Mouse (Mus musculus): Measurements from ENCODE around the gene Idh1. TPM values are rescaled to one million over a fixed set of nuclear protein-coding genes. Genes with fewer than 3 reads are reported as not detected.
A peak's percentile ranks its signal among the peaks of the same experiment; 100 is the strongest.

Idh1 gene
- polyA plus RNA-seq, 1 experiment from 2014 or later, result 125 TPM

GRCm38 (mm10) chr1:65144783-65145182, 41.5 kb downstream of the Idh1 start:
- H3K4me1 ChIP-seq, result no peaks in the 10 kb centered on the region
- H3K9me3 ChIP-seq (replicated peaks), result no peaks in the 10 kb centered on the region
- H3K4me3 ChIP-seq (replicated peaks), result no peak overlapping the region
- no peak overlapping the region for H3K27ac ChIP-seq (replicated peaks)
- H3K27me3 ChIP-seq, result no peaks in the 10 kb centered on the region
- H3K36me3 ChIP-seq, result no peaks in the 10 kb centered on the region
- ATAC-seq (ENCODE audit: insufficient number of reproducible peaks, low FRiP score, low TSS enrichment, low read depth), result no peak
- WGBS, result 43% methylated on average over 2 of the region's 2 CpGs
- H3K9ac ChIP-seq, result no peak overlapping the region
- H3K4me2 ChIP-seq (replicated peaks), result no peak overlapping the region

- H3K9me3 ChIP-seq (replicated peaks), result no peaks in the 10 kb centered on the region
- 74% methylated on average over 6 of the region's 6 CpGs for WGBS
- H3K4me2 ChIP-seq (replicated peaks), result no peak overlapping the region
- no peak overlapping the region for H3K9ac ChIP-seq
- no peaks in the 10 kb centered on the region for H3K36me3 ChIP-seq
- no peaks in the 10 kb centered on the region for H3K4me1 ChIP-seq
- no peaks in the 10 kb centered on the region for H3K27me3 ChIP-seq
- H3K27ac ChIP-seq (replicated peaks), result no peak overlapping the region
- H3K4me3 ChIP-seq (replicated peaks), result no peak overlapping the region
- no peak for ATAC-seq (ENCODE audit: insufficient number of reproducible peaks, low FRiP score, low TSS enrichment, low read depth)
Observed at GRCm38 (mm10) chr1:65137560-65137959, 48.7 kb downstream of the Idh1 start.

- Histone ChIP-seq H3K4me2 (replicated peaks) (no peak overlapping the region), H3K4me1 (no peaks in the 10 kb centered on the region), H3K9me3 (replicated peaks) (no peaks in the 10 kb centered on the region), H3K36me3 (no peaks in the 10 kb centered on the region), H3K9ac (no peak overlapping the region), H3K4me3 (replicated peaks) (no peak overlapping the region), H3K27me3 (no peaks in the 10 kb centered on the region), H3K27ac (replicated peaks) (no peak overlapping the region)
- ATAC-seq (ENCODE audit: insufficient number of reproducible peaks, low FRiP score, low TSS enrichment, low read depth), result no peak
- 91% methylated on average over 1 of the region's 1 CpGs for WGBS
Observed at GRCm38 (mm10) chr1:65132833-65133232, 53.5 kb downstream of the Idh1 start.

GRCm38 (mm10) chr1:65131671-65132070, 54.6 kb downstream of the Idh1 start:
- no peak overlapping the region for H3K27ac ChIP-seq (replicated peaks)
- no peak for ATAC-seq (ENCODE audit: insufficient number of reproducible peaks, low FRiP score, low TSS enrichment, low read depth)
- H3K4me2 ChIP-seq (replicated peaks), result no peak overlapping the region
- H3K9ac ChIP-seq, result no peak overlapping the region
- no peaks in the 10 kb centered on the region for H3K9me3 ChIP-seq (replicated peaks)
- H3K36me3 ChIP-seq, result no peaks in the 10 kb centered on the region
- no peak overlapping the region for H3K4me3 ChIP-seq (replicated peaks)
- WGBS, result 70% methylated on average over 1 of the region's 1 CpGs
- no peaks in the 10 kb centered on the region for H3K4me1 ChIP-seq
- H3K27me3 ChIP-seq, result no peaks in the 10 kb centered on the region

GRCm38 (mm10) chr1:65130226-65130625, 56.1 kb downstream of the Idh1 start:
- Histone ChIP-seq H3K9ac (no peak overlapping the region), H3K4me3 (replicated peaks) (no peak overlapping the region), H3K27ac (replicated peaks) (no peak overlapping the region), H3K36me3 (no peaks in the 10 kb centered on the region), H3K9me3 (replicated peaks) (no peaks in the 10 kb centered on the region), H3K4me2 (replicated peaks) (no peak overlapping the region), H3K27me3 (no peaks in the 10 kb centered on the region), H3K4me1 (no peaks in the 10 kb centered on the region)
- ATAC-seq (ENCODE audit: insufficient number of reproducible peaks, low FRiP score, low TSS enrichment, low read depth), result no peak
- 69% methylated on average over 3 of the region's 3 CpGs for WGBS

- 66% methylated on average over 3 of the region's 3 CpGs for WGBS
- no peaks in the 10 kb centered on the region for H3K27me3 ChIP-seq
- H3K36me3 ChIP-seq, result no peaks in the 10 kb centered on the region
- no peak overlapping the region for H3K4me3 ChIP-seq (replicated peaks)
- no peak for ATAC-seq (ENCODE audit: insufficient number of reproducible peaks, low FRiP score, low TSS enrichment, low read depth)
- no peak overlapping the region for H3K27ac ChIP-seq (replicated peaks)
- no peak overlapping the region for H3K9ac ChIP-seq
- H3K4me1 ChIP-seq, result no peaks in the 10 kb centered on the region
- H3K4me2 ChIP-seq (replicated peaks), result no peak overlapping the region
- H3K9me3 ChIP-seq (replicated peaks), result no peaks in the 10 kb centered on the region
Observed at GRCm38 (mm10) chr1:65129634-65130180, 56.6 kb downstream of the Idh1 start.

GRCm38 (mm10) chr1:65122574-65123372, 63.5 kb downstream of the Idh1 start, which contains the start of gene D630023F18Rik:
Gene D630023F18Rik, minus strand, starts transcription at chr1:65123214.
- Histone ChIP-seq H3K4me1 (no peaks in the 10 kb centered on the region), H3K27me3 (no peaks in the 10 kb centered on the region), H3K36me3 (no peaks in the 10 kb centered on the region), H3K9ac (no peak within 1 kb of the TSS), H3K27ac (replicated peaks) (no peak within 1 kb of the TSS), H3K4me2 (replicated peaks) (peak within 1 kb of the TSS; percentile 34; the same call in 1 of the 2 replicates), H3K4me3 (replicated peaks) (peak within 1 kb of the TSS; percentile 30), H3K9me3 (replicated peaks) (no peaks in the 10 kb centered on the region)
- no peak for ATAC-seq (ENCODE audit: insufficient number of reproducible peaks, low FRiP score, low TSS enrichment, low read depth)
- WGBS, result 21% methylated on average over 9 of the region's 9 CpGs

- Histone ChIP-seq H3K4me2 (replicated peaks) (no peak within 1 kb of the TSS), H3K27ac (replicated peaks) (no peak within 1 kb of the TSS), H3K9ac (no peak within 1 kb of the TSS), H3K4me1 (no peaks in the 10 kb centered on the region), H3K27me3 (no peaks in the 10 kb centered on the region), H3K4me3 (replicated peaks) (no peak within 1 kb of the TSS), H3K9me3 (replicated peaks) (no peaks in the 10 kb centered on the region), H3K36me3 (no peaks in the 10 kb centered on the region)
- WGBS, result 85% methylated on average over 1 of the region's 1 CpGs
- ATAC-seq (ENCODE audit: insufficient number of reproducible peaks, low FRiP score, low TSS enrichment, low read depth), result no peak
Observed at GRCm38 (mm10) chr1:65119438-65119837, 66.9 kb downstream of the Idh1 start, which contains the start of gene Gm28845. Gene Gm28845, minus strand, starts transcription at chr1:65119558.

- Histone ChIP-seq H3K36me3 (no peaks in the 10 kb centered on the region), H3K9me3 (replicated peaks) (no peaks in the 10 kb centered on the region), H3K27ac (replicated peaks) (no peak overlapping the region), H3K4me1 (no peaks in the 10 kb centered on the region), H3K4me3 (replicated peaks) (no peak overlapping the region), H3K4me2 (replicated peaks) (no peak overlapping the region), H3K9ac (no peak overlapping the region), H3K27me3 (no peaks in the 10 kb centered on the region)
- ATAC-seq (ENCODE audit: insufficient number of reproducible peaks, low FRiP score, low TSS enrichment, low read depth), result no peak
- 51% methylated on average over 8 of the region's 8 CpGs for WGBS
Observed at GRCm38 (mm10) chr1:65118150-65118913, 68.0 kb downstream of the Idh1 start.

GRCm38 (mm10) chr1:65113536-65114172, 72.6 kb downstream of the Idh1 start:
- Histone ChIP-seq H3K4me2 (replicated peaks) (no peak overlapping the region), H3K9me3 (replicated peaks) (no peaks in the 10 kb centered on the region), H3K36me3 (no peaks in the 10 kb centered on the region), H3K27ac (replicated peaks) (no peak overlapping the region), H3K9ac (no peak overlapping the region), H3K4me1 (no peaks in the 10 kb centered on the region), H3K4me3 (replicated peaks) (no peak overlapping the region), H3K27me3 (no peaks in the 10 kb centered on the region)
- ATAC-seq (ENCODE audit: insufficient number of reproducible peaks, low FRiP score, low TSS enrichment, low read depth), result no peak
- WGBS, result 85% methylated on average over 5 of the region's 5 CpGs

GRCm38 (mm10) chr1:65112807-65113196, 73.5 kb downstream of the Idh1 start:
- Histone ChIP-seq H3K4me1 (no peaks in the 10 kb centered on the region), H3K27me3 (no peaks in the 10 kb centered on the region), H3K36me3 (no peaks in the 10 kb centered on the region), H3K4me3 (replicated peaks) (0 out of 2 replicates have a peak overlapping the region, but pooled peaks have one; percentile 7), H3K9ac (no peak overlapping the region), H3K9me3 (replicated peaks) (no peaks in the 10 kb centered on the region), H3K4me2 (replicated peaks) (peak overlapping the region; percentile 29), H3K27ac (replicated peaks) (0 out of 2 replicates have a peak overlapping the region, but pooled peaks have one; percentile 9)
- WGBS, result 48% methylated on average over 14 of the region's 14 CpGs
- ATAC-seq (ENCODE audit: insufficient number of reproducible peaks, low FRiP score, low TSS enrichment, low read depth), result no peak
